Comparison of ENCODE assay signal across 9 mouse cellular contexts in genomic region chr2:105689304-105689770, GRCm38 (mm10). TPM values are rescaled to one million over a fixed set of nuclear protein-coding genes. Genes with fewer than 3 reads are reported as not detected.
A peak's percentile ranks its signal among the peaks of the same experiment; 100 is the strongest.
DNase-seq lines count a peak whose midpoint lies in the region; ATAC-seq lines count a peak whose summit lies in the region.
"Had no signal": no experiment of that assay in that cellular context is flagged by ENCODE, and none has a peak within 500 bp of the region (broad histone marks: within the 10 kb centered on the region; RNA-seq: fewer than 3 reads in every experiment).

No protein-coding gene starts in this region.

- under 1% methylated on average over 15 of the region's 15 CpGs for WGBS in heart, embryonic 15.5 days
- under 1% methylated on average over 15 of the region's 15 CpGs for WGBS in forebrain, embryonic 15.5 days
- WGBS in midbrain, embryonic 15.5 days, result 0% methylated on average over 15 of the region's 15 CpGs

- no peak for DNase-seq in heart, adult 8-10 months (ENCODE audit: low spot score)
- peak; percentile 75 for DNase-seq in cerebellum, adult 9-10 months
- no peak for DNase-seq in adrenal gland, postnatal 25 days
- no peak for DNase-seq in adipocyte (ENCODE audit: low spot score)
- no peak for DNase-seq in right cerebral cortex, postnatal 36 days (ENCODE audit: low spot score in 2 of 2)
- DNase-seq: heart, adult 18-20 months had no signal

- no peaks in the 10 kb centered on the region for H3K9me3 ChIP-seq in heart, embryonic 15.5 days (replicated peaks)
- no peaks in the 10 kb centered on the region for H3K9me3 ChIP-seq in forebrain, embryonic 15.5 days
- H3K9me3 ChIP-seq in midbrain, embryonic 15.5 days, result no peaks in the 10 kb centered on the region

- H3K36me3 ChIP-seq in heart, embryonic 15.5 days, result no peaks in the 10 kb centered on the region
- H3K36me3 ChIP-seq in forebrain, embryonic 15.5 days, result no peaks in the 10 kb centered on the region; the same call in 1 of the 2 replicates
- H3K36me3 ChIP-seq in midbrain, embryonic 15.5 days (replicated peaks), result no peaks in the 10 kb centered on the region

- peak overlapping the region; percentile 34 for H3K4me3 ChIP-seq in heart, embryonic 15.5 days
- peak overlapping the region; percentile 28 for H3K4me3 ChIP-seq in forebrain, embryonic 15.5 days
- peak overlapping the region; percentile 5; the same call in 1 of the 2 replicates for H3K4me3 ChIP-seq in midbrain, embryonic 15.5 days

- H3K27ac ChIP-seq in heart, embryonic 15.5 days, result no peak overlapping the region
- peak overlapping the region; percentile 66 for H3K27ac ChIP-seq in forebrain, embryonic 15.5 days (replicated peaks)
- H3K27ac ChIP-seq in midbrain, embryonic 15.5 days, result no peak overlapping the region

- H3K9ac ChIP-seq in heart, embryonic 15.5 days, result no peak overlapping the region
- peak overlapping the region; percentile 41; the same call in 1 of the 2 replicates for H3K9ac ChIP-seq in forebrain, embryonic 15.5 days (replicated peaks)
- H3K9ac ChIP-seq in midbrain, embryonic 15.5 days, result no peak overlapping the region

- H3K4me2 ChIP-seq in heart, embryonic 15.5 days, result peak overlapping the region; percentile 57
- peak overlapping the region; percentile 56 for H3K4me2 ChIP-seq in forebrain, embryonic 15.5 days (replicated peaks)
- peak overlapping the region; percentile 33 for H3K4me2 ChIP-seq in midbrain, embryonic 15.5 days

- H3K4me1 ChIP-seq in heart, embryonic 15.5 days (replicated peaks), result peaks cover 29% of the 10 kb centered on the region
- peaks cover 49% of the 10 kb centered on the region for H3K4me1 ChIP-seq in forebrain, embryonic 15.5 days
- peaks cover 19% of the 10 kb centered on the region for H3K4me1 ChIP-seq in midbrain, embryonic 15.5 days

- ATAC-seq in heart, embryonic 15.5 days (replicated peaks; ENCODE audit: insufficient number of reproducible peaks, insufficient read depth, low FRiP score, low read depth), result no peak
- no peak for ATAC-seq in forebrain, embryonic 15.5 days (replicated peaks)
- no peak for ATAC-seq in midbrain, embryonic 15.5 days (replicated peaks)

- H3K27me3 ChIP-seq in heart, embryonic 15.5 days, result peaks cover 94% of the 10 kb centered on the region
- H3K27me3 ChIP-seq in forebrain, embryonic 15.5 days, result peaks cover 15% of the 10 kb centered on the region; the same call in 1 of the 2 replicates
- peaks cover 83% of the 10 kb centered on the region for H3K27me3 ChIP-seq in midbrain, embryonic 15.5 days (replicated peaks)

RNA-seq across cellular contexts. Expression of gene Pax6, which starts 20.6 kb away (rescaled TPM):
- 0.05 and 0.18 TPM in 2 replicates for polyA plus RNA-seq in heart, embryonic 15.5 days (2015; fragmentation: Nextera tagmentation; extraction: Ambion mirVana)
- total RNA-seq in heart, adult 8-10 months (2022), result not detected
- polyA plus RNA-seq in forebrain, embryonic 15.5 days (2015; fragmentation: Nextera tagmentation; extraction: Ambion mirVana), result 45.0 and 57.0 TPM in 2 replicates
- polyA plus RNA-seq in midbrain, embryonic 15.5 days (2015; fragmentation: Nextera tagmentation; extraction: Ambion mirVana), result 22.5 and 23.3 TPM in 2 replicates
- total RNA-seq in adrenal gland, postnatal 25 days (2021), result not detected in 2 replicates
- total RNA-seq: heart, adult 18-20 months had no signal

Comparison
In these comparisons a context has a peak if more than half of its experiments do, and no peak if none do; other contexts are left out.
1. RNA of gene Pax6, which starts 20.6 kb away (polyA plus RNA-seq): 45.0 to 57.0 TPM in forebrain, embryonic 15.5 days and 22.5 to 23.3 TPM in midbrain, embryonic 15.5 days; 0.05 to 0.18 TPM in heart, embryonic 15.5 days; every median in the first group is over 10 times any median in the second.
2. Peak in every context shown above with its lines, with median percentiles within 50 percentile points of each other: H3K4me2 ChIP-seq and H3K4me3 ChIP-seq.